Mouse (Mus musculus) T-cell, adult 2 months (primary cell): ENCODE data around the gene Sephs2.

Source experiments
- DNase-seq: peaks from one replicate; pipeline ENCODE4 v3.0.0; 2022; ENCODE audit warnings: low spot score

Gene Sephs2

DNA sequence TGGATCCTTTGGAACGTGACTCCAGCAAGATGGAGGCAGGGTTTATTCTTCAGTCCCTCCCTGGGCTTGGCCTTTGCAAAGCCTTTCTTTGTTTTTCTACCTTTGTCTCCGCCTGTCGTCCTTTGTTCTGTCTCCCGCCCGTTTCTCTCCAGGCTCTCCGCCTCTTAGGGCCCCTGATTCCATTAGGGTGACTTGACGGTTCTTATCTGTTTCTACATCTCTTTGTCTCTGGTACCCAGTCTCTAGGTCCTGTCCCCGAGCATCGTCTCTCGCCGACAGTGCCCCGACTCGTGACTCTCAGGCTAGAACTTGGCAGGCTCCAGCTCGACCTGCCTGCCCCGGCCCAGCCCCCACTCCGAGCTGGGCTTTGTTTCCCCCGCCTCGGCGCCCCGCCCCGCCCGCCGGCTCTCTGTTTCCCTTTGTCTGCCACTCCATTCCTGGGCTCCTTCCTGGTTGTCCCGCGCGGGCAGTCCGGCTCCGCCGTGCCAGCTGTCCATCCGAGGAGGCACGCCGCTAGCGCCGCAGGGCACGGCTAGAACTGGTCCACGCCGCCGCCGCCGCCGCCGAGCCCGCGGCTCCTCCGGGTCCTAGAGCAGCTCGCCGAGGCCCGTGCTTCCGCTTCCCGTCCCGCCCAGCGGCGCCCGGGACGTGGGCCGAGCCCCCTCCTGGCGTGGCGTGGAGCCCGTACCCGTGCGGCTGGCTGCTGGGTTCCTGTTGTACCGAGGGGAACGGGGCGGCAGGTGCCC lies 41.1 kb downstream of the Sephs2 start, which contains the start of the genes Zfp553 and Sept1:
Gene Zfp553 (plus strand): TSS at position 440 of the 746 bp plus-strand sequence.
Gene Sept1 (minus strand): TSS at position 509 of the 746 bp plus-strand sequence.
- DNase-seq: peak; percentile 76

DNA sequence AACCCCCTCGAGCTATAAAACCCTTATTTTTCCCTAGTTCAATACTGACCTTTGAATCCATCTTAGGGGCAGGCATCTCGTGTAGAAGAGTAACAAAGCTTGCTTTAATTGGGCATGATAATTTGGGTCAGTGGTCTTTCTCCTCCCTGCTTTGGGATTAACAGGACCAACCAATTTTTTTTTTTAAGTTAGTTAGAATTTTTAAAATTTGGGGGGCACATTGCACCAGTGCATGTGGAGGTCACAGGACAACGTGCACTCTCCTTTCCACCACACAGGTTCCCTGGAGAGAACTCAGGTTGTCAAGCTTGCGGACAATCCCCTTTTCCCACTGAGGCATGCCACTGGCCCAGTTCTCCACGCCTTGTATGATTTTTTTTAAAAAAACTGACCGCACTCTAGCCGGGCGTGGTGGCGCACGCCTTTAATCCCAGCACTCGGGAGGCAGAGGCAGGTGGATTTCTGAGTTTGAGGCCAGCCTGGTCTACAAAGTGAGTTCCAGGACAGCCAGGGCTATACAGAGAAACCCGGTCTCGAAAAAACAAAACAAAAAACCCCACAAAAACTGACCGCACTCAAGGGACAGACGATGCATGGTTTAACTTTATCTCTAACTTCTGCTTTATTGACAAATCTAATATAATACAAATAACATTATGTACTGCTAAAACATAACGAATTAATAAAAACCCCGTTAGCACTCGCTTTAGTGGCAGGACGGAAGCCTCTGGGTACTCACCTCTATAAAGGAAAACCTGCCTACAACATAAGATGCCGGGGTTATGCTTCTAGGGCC lies 41.8 kb downstream of the Sephs2 start:
- DNase-seq: no peak

DNA sequence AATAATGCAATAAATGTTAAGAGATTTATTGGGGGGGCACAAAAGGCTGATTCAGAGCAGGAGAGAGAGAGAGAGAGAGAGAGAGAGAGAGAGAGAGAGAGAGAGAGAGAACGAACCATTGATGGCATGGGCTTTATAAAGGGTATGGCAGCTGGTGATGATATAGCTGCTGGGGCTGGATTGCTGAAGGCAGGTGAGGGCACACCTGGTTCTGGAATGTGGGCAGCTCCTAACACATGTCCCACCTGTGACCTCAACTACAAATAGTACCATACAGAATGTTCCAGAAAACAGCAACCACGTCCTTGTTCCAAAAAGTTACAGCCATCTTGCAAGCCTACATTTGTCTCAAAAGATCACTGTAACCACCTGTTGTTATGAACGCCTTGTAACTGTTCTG lies 42.5 kb downstream of the Sephs2 start:
- DNase-seq: no peak

DNA sequence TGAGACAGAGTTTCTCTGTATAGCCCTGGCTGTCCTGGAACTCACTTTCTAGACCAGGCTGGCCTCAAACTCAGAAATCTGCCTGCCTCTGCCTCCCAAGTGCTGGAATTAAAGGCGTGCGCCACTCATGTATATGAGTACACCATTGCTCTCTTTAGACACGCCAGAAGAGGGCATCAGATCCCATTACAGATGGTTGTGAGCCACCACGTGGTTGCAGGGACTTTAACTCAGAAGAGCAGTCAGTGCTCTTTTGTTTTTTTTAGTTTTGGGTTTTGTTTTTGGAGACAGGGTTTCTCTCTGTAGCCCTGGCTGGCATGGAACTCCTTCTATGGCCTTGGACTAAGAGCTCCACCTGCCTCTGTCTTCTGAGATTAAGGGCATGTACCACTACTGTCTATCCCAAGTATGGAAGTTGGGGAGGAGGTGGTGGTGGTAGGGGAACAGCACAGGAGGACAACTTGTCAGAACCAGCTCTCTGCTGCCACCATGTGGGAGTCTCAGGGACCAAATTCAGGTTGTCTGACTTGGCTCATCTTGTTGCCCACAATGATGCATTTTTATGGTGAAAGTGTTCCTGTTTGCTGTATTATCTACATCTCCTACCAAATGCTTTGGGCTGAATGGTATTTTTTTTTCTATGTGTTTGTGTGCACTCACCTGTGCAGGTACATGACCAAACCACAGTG lies 45.1 kb downstream of the Sephs2 start:
- DNase-seq: peak; percentile 85

DNA sequence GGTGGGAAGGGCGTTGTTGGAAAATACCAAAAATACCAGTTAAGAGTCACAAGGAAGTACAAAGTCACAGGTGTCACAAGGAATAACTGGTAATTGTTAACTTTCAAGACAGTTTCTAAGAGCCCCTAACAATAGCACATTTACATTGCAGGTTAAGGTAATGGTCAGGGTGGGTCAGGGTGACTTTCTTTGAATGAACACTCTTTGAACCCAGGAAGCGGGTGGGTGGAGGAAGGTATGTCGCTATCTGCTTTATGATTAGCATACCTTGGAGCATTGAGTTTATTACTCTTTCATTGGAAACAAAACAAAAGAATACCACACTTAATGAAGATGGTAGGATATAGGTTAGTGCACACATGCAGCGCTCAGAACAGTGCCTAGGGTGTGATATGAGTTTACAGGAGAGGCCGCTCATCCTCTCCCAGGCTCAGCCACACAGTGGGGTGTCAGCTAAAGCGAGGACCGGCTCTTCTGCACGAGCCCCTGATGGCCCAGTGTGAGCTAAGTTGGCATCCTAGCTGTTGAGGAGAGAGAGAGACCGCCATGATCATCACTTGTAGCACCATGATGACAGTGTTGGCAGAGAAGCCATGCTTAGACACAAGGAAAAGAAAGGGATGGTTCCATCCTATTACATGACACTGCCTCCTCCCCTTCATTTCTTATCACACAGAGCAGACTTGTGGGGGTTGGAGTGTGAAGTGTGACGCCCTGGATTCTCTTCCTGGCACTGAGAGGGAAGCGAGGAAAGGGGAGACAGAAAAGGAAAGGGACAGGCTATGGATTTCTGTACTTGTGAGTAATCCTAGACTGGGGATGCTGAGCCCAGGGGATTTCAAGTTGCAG lies 48.5 kb downstream of the Sephs2 start:
- DNase-seq: no peak

DNA sequence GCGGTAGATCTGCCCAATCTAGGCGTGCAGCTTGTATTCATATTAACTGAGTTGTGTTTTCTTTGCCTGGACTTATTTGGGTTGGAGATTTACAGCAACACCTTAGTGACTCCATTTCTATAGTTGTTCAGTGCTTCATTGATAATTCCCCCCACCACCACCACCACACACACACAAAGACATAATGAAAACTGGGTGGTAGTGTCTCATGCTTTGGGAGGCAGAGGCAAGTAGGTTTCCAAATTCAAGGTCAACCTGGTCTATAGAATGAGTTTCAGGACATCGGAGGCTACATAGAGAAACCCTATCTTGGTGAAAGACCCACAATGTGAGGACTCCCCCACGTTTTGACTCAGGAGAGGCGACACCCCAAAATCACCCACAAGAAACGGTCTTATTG lies 49.2 kb downstream of the Sephs2 start:
- DNase-seq: no peak

DNA sequence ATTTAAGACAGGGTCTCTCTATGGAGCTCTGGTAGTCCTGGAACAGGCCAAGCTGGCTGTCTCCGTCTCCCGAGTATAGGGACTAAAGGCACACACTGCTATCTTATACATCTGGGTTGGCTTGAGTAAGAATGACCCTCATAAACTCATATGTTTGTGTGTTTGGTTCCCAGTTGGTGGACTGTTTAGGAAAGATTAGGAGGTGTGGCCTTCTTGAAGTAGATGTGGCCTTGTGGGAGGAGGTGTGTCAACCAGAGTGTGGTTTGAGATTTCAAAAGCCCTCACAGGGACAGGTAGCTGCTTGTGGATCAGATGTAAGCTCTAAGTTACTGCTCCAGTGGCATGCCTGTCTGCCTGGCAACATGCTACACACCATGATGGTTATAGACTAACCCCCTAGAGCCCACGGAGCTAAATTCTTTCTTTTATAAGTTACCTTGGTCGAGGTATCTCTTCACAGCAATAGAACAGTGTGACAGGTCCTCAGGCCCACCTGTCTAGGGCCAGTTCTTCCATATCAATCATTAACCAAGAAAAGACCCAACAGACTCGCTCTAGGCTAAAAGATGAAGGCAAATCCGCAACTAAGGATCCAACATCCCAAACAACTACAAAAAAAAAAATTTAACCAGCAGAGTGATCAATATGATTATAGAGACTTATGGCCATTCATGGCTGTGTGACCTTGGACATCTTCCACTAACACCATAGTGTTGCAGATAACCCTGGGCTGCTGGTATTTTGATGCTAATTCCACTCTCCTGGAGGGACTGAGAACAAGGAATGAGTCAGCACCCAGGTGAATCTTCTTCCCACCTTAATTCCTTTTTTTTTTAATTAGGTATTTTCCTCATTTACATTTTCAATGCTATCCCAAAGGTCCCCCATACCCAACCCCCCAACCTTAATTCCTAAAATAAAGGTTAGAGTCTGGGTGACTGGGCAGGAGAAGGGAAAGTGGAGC lies 50.1 kb downstream of the Sephs2 start:
- DNase-seq: no peak

DNA sequence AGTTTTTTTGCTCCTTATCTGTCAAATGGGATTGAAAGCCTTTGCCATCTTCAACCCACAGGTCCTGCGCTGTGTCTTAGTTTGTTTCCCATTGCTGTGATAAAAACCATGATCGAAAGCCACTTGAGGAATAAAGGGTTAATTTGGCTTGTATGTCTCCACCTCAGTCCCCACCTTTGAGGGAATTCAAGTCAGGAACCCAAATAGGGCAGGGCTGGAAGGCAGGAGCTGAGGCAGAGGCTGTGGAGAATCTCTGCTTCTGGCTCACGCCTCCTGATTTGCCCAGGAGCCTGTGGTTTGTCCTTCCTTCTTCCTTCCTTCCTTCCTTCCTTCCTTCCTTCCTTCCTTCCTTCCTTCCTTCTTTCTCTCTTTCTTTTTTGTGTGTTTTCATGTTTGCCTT lies 50.7 kb downstream of the Sephs2 start:
- no peak for DNase-seq
